Mouse (Mus musculus) erythroblast, embryonic 14.5 days (primary cell): Measurements from ENCODE around the gene Ssrp1. TPM values are rescaled to one million over a fixed set of nuclear protein-coding genes. Genes with fewer than 3 reads are reported as not detected.
A peak's percentile ranks its signal among the peaks of the same experiment; 100 is the strongest.

Experiments
- H3K27me3 ChIP-seq: 2 replicates; pipeline ENCODE4 v1.6.1; 2012; ENCODE audit warnings: inconsistent platforms; ENCODE audit not compliant: control insufficient read depth
- H3K36me3 ChIP-seq: 2 replicates; pipeline ENCODE4 v1.6.1; 2012; ENCODE audit warnings: mild to moderate bottlenecking, inconsistent platforms; ENCODE audit not compliant: control insufficient read depth
- H3K4me1 ChIP-seq: 2 replicates; pipeline ENCODE4 v1.6.1; 2012; ENCODE audit warnings: inconsistent platforms; ENCODE audit not compliant: control insufficient read depth
- H3K4me3 ChIP-seq: replicated peaks from 2 replicates; pipeline ENCODE3; 2012; ENCODE audit warnings: moderate library complexity, mild to moderate bottlenecking, inconsistent platforms
- H3K9me3 ChIP-seq: 2 replicates; pipeline ENCODE4 v1.6.1; 2012; ENCODE audit warnings: low read length, inconsistent platforms, mixed read lengths; ENCODE audit not compliant: control insufficient read depth
- GATA1 ChIP-seq: IDR thresholded peaks from 2 replicates; pipeline ENCODE4 v1.6.1; 2012; ENCODE audit warnings: low read length, inconsistent platforms, mixed read lengths
- TAL1 ChIP-seq: IDR thresholded peaks from 3 replicates; pipeline ENCODE4 v1.6.1; 2012; ENCODE audit warnings: low read length, inconsistent platforms, mixed read lengths
- polyA plus RNA-seq: library from polyadenylated mRNA; stranded (reverse); fragments of >175 nt; gene quantifications from 2 replicates; pipeline ENCODE4 v1.2.3, GENCODE M21; 2012

The Ssrp1 gene
- polyA plus RNA-seq, 1 experiment: 10.9 TPM

GRCm38 (mm10) chr2:85030989-85031388, 6.0 kb upstream of the Ssrp1 start:
- no peak overlapping the region for H3K4me3 ChIP-seq
- H3K27me3 ChIP-seq: peaks cover 73% of the 10 kb centered on the region
- peaks cover 3% of the 10 kb centered on the region for H3K4me1 ChIP-seq
- H3K9me3 ChIP-seq: no peaks in the 10 kb centered on the region
- TF ChIP-seq GATA1 (no peak), TAL1 (no peak)
- H3K36me3 ChIP-seq: no peaks in the 10 kb centered on the region

GRCm38 (mm10) chr2:85033121-85033520, 3.9 kb upstream of the Ssrp1 start:
- H3K9me3 ChIP-seq: no peaks in the 10 kb centered on the region

GRCm38 (mm10) chr2:85034169-85034568, 2.9 kb upstream of the Ssrp1 start:
- Histone ChIP-seq H3K27me3 (peaks cover 70% of the 10 kb centered on the region), H3K36me3 (peaks cover 16% of the 10 kb centered on the region), H3K4me3 (no peak overlapping the region), H3K4me1 (peaks cover 26% of the 10 kb centered on the region), H3K9me3 (no peaks in the 10 kb centered on the region)
- no peak for TF ChIP-seq TAL1
- TF ChIP-seq GATA1: no peak

More at GRCm38 (mm10) chr2:85033121-85033520, 3.9 kb upstream of the Ssrp1 start:
- Histone ChIP-seq H3K4me3 (no peak overlapping the region), H3K4me1 (peaks cover 19% of the 10 kb centered on the region), H3K27me3 (peaks cover 70% of the 10 kb centered on the region), H3K36me3 (peaks cover 6% of the 10 kb centered on the region)
- TF ChIP-seq TAL1: no peak

- Histone ChIP-seq H3K27me3 (peaks cover 51% of the 10 kb centered on the region), H3K4me3 (peak overlapping the region; percentile 84), H3K4me1 (peaks cover 40% of the 10 kb centered on the region), H3K9me3 (no peaks in the 10 kb centered on the region), H3K36me3 (peaks cover 40% of the 10 kb centered on the region)
- TF ChIP-seq GATA1: no peak
- no peak for TF ChIP-seq TAL1
Measured at GRCm38 (mm10) chr2:85036507-85037046, 457 bp upstream of the Ssrp1 start.

- TF ChIP-seq TAL1 (no peak), GATA1 (no peak)
- Histone ChIP-seq H3K9me3 (no peaks in the 10 kb centered on the region), H3K36me3 (peaks cover 57% of the 10 kb centered on the region), H3K4me1 (peaks cover 42% of the 10 kb centered on the region), H3K4me3 (peak overlapping the region; percentile 84), H3K27me3 (peaks cover 33% of the 10 kb centered on the region)
Measured at GRCm38 (mm10) chr2:85038336-85038735, 1.3 kb downstream of the Ssrp1 start.

GRCm38 (mm10) chr2:85043623-85044022, 6.6 kb downstream of the Ssrp1 start:
- Histone ChIP-seq H3K36me3 (peaks cover 89% of the 10 kb centered on the region), H3K9me3 (no peaks in the 10 kb centered on the region), H3K4me1 (peaks cover 53% of the 10 kb centered on the region), H3K27me3 (peaks cover 8% of the 10 kb centered on the region), H3K4me3 (no peak overlapping the region)
- no peak for TF ChIP-seq GATA1
- TF ChIP-seq TAL1: no peak

GRCm38 (mm10) chr2:85046222-85046621, 9.2 kb downstream of the Ssrp1 start:
- Histone ChIP-seq H3K9me3 (no peaks in the 10 kb centered on the region), H3K4me1 (peaks cover 50% of the 10 kb centered on the region), H3K4me3 (no peak overlapping the region), H3K36me3 (peaks cover 64% of the 10 kb centered on the region), H3K27me3 (peaks cover 33% of the 10 kb centered on the region)
- no peak for TF ChIP-seq TAL1
- no peak for TF ChIP-seq GATA1

- TF ChIP-seq GATA1: no peak
- no peak for TF ChIP-seq TAL1
- Histone ChIP-seq H3K9me3 (no peaks in the 10 kb centered on the region), H3K4me1 (peaks cover 50% of the 10 kb centered on the region), H3K4me3 (peak overlapping the region; percentile 69), H3K36me3 (peaks cover 58% of the 10 kb centered on the region), H3K27me3 (peaks cover 40% of the 10 kb centered on the region)
Measured at GRCm38 (mm10) chr2:85047081-85047480, 10.0 kb downstream of the Ssrp1 start.

GRCm38 (mm10) chr2:85047596-85048167, 10.6 kb downstream of the Ssrp1 start, which contains the start of gene Tnks1bp1:
Gene Tnks1bp1 (plus strand): TSS chr2:85048022.
- Histone ChIP-seq H3K4me3 (peak within 1 kb of the TSS; percentile 69), H3K9me3 (no peaks in the 10 kb centered on the region), H3K36me3 (peaks cover 52% of the 10 kb centered on the region), H3K4me1 (peaks cover 50% of the 10 kb centered on the region), H3K27me3 (peaks cover 40% of the 10 kb centered on the region)
- TF ChIP-seq TAL1 (no peak), GATA1 (no peak)
